Mouse (Mus musculus) heart, adult 2 months (tissue): Measurements from ENCODE around the gene Olig2. TPM values are rescaled to one million over a fixed set of nuclear protein-coding genes. Genes with fewer than 3 reads are reported as not detected.

Experiments
- DNase-seq, 2 experiments: peaks; one replicate each; pipeline ENCODE4 v3.0.0; 2021
- H3K27ac ChIP-seq: fragments of 200-600 bp; 2 replicates; pipeline ENCODE4 v1.8.1; 2022
- H3K27me3 ChIP-seq: fragments of 200-500 bp; 2 replicates; pipeline ENCODE4 v1.6.1; 2012; ENCODE audit warnings: mild to moderate bottlenecking, low read length, inconsistent platforms, mixed read lengths; ENCODE audit not compliant: control insufficient read depth, insufficient read depth
- H3K36me3 ChIP-seq: fragments of 200-500 bp; 2 replicates; pipeline ENCODE4 v1.6.1; 2012; ENCODE audit warnings: low read length, inconsistent platforms; ENCODE audit not compliant: control insufficient read depth, insufficient read depth
- H3K4me1 ChIP-seq: fragments of 200-500 bp; 2 replicates; pipeline ENCODE4 v1.6.1; 2011; ENCODE audit warnings: low read length; ENCODE audit not compliant: control insufficient read depth, insufficient read depth
- H3K4me3 ChIP-seq: fragments of 200-600 bp; 2 replicates; pipeline ENCODE4 v1.8.1; 2022
- H3K79me2 ChIP-seq: fragments of 200-500 bp; replicated peaks from 2 replicates; pipeline ENCODE4 v1.6.1; 2012; ENCODE audit warnings: mild to moderate bottlenecking, inconsistent platforms, low read length, moderate library complexity, mixed read lengths; ENCODE audit not compliant: control insufficient read depth, insufficient read depth
- H3K9ac ChIP-seq: fragments of 200-500 bp; 2 replicates; pipeline ENCODE4 v1.6.1; 2012; ENCODE audit warnings: low read depth, mild to moderate bottlenecking, control low read depth, inconsistent platforms, low read length, mixed read lengths
- CTCF ChIP-seq: fragments of 200-600 bp; IDR thresholded peaks from 2 replicates; pipeline ENCODE4 v1.8.1; 2022; ENCODE audit warnings: antibody characterized with exemption, mild to moderate bottlenecking, moderate library complexity
- EP300 ChIP-seq: fragments of 200-500 bp; IDR thresholded peaks from 2 replicates; pipeline ENCODE4 v1.6.1; 2011; ENCODE audit warnings: low read depth, low read length, control low read depth; ENCODE audit not compliant: insufficient read depth
- POLR2A ChIP-seq: fragments of 200-500 bp; IDR thresholded peaks from 2 replicates; pipeline ENCODE4 v1.6.1; 2011; ENCODE audit warnings: mild to moderate bottlenecking, low read depth, low read length, control low read depth; ENCODE audit not compliant: insufficient read depth
- WGBS: fragments of 180-500 bp; shearing (Covaris S2); methylation state at CpG from one replicate; pipeline ENCODE4 v1.1.7; 2018; 5-methylcytosine and 5-hydroxymethylcytosine counted together
- intact Hi-C: fragments of 180-260 bp; cut with DNase I; formaldehyde crosslinking; loops from one replicate; pipeline ENCODE4 v1.15.1; 2025
- long read RNA-seq: library from polyadenylated mRNA; stranded (forward); transcript quantifications from one replicate; pipeline ENCODE4 v2.0.0, GENCODE M21; 2021
- polyA plus RNA-seq: library from polyadenylated mRNA; depleted of rRNA; stranded (reverse); fragments of >200 nt; gene quantifications from 2 replicates; pipeline ENCODE4 v1.2.3, GENCODE M21; 2012; rRNA removed
- total RNA-seq, 2 experiments: library from RNA; stranded (reverse); gene quantifications; 2 replicates each; pipeline ENCODE4 v1.2.3; 2021

Gene Olig2
- total RNA-seq (not detected), polyA plus RNA-seq (not detected in 2 replicates)
- long read RNA-seq: 0 reads

DNA sequence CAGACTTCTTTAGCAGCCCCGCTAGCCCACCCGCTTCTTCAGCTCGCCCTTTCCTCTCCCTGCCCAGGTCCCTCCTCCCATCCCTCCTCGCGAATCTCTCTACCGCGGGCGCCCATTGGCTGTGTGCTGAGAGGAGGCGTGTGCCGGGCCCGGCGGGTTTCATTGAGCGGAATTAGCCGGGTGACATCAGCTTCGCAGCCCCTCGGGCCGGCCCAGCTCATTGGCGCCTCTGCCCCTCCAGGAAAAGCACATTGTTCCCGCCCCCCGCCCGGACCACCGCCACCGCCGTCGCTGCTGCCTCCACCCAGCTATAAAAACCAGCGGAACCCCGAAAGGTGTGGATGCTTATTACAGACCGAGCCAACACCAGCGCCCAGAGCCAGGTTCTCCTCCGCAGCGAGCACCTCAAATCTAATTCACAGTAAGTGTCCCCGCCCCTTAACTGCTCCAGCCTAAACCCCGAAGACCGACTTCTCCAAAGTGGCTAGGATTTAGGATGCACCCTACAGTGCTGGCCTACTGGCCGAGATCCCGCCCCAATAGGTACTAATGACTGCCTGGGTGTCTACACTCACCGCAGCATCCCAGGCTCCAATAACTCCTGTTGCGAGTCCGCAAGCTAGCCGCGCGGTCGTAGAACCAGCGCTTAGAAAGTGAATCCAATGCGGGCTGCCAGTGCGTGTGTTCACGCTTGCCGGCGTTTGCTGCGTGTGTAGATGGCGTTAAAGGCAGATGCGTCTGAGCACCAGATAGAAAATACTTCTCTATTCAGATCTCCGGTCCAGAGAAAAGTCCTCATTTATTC, at the start of gene Olig2:
TSS of gene Olig2 (plus strand) at position 225 of the 805 bp plus-strand sequence.
- no peaks in the 10 kb centered on the region for H3K36me3 ChIP-seq
- 2% methylated on average over 53 of the region's 53 CpGs for WGBS
- H3K79me2 ChIP-seq: no peaks in the 10 kb centered on the region
- no peak within 1 kb of the TSS for H3K27ac ChIP-seq
- intact Hi-C loops: no loop called here
- no peak for TF ChIP-seq CTCF
- no peak for TF ChIP-seq POLR2A
- TF ChIP-seq EP300: no peak
- no peak within 1 kb of the TSS for H3K4me3 ChIP-seq
- DNase-seq: no peak
- no peaks in the 10 kb centered on the region for H3K4me1 ChIP-seq
- H3K9ac ChIP-seq: no peak within 1 kb of the TSS
- peaks cover 53% of the 10 kb centered on the region for H3K27me3 ChIP-seq

DNA sequence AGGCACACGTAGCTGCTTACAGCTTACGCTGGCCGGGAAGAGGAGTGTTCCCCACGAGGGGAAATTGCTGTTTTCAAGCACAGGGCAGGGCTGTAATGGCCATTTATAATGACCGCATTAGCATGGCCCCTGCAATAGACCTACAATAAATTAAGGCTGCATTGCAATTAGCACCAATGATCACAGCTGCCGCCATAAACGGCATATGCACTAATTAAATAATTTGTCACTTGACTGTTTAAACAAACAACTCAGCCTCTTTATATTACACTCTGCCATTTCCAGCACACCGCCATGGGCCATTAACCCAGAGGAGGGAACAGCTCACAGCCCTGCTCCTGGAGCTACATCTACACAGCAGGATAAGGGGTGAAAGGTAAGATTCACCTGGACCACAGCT, 49.4 kb upstream of the Olig2 start:
- intact Hi-C loops: no loop called here
- Histone ChIP-seq H3K27ac (no peak overlapping the region), H3K27me3 (no peaks in the 10 kb centered on the region), H3K79me2 (no peaks in the 10 kb centered on the region), H3K36me3 (no peaks in the 10 kb centered on the region), H3K9ac (no peak overlapping the region), H3K4me3 (no peak overlapping the region), H3K4me1 (no peaks in the 10 kb centered on the region)
- TF ChIP-seq CTCF (no peak), POLR2A (no peak), EP300 (no peak)
- 87% methylated on average over 8 of the region's 8 CpGs for WGBS
- DNase-seq: no peak

DNA sequence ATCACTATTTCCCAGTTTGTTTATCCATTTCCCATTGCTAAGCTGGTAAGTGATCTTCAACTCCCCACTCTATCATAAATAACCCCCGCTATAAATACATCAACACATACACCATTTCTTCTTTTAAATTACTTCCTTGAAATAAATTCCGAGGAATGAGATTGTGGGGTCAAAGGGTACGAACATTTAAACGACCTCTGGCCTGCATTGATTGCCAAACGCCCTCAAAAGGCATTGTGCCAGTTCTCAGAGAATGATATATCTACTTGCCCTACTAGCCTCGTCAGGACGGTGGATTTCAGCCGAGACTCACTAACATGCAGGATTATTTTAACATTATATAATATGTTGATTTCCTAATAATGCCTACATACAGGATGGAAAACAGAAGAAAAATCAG, 38.2 kb upstream of the Olig2 start:
- 61% methylated on average over 8 of the region's 8 CpGs for WGBS

DNA sequence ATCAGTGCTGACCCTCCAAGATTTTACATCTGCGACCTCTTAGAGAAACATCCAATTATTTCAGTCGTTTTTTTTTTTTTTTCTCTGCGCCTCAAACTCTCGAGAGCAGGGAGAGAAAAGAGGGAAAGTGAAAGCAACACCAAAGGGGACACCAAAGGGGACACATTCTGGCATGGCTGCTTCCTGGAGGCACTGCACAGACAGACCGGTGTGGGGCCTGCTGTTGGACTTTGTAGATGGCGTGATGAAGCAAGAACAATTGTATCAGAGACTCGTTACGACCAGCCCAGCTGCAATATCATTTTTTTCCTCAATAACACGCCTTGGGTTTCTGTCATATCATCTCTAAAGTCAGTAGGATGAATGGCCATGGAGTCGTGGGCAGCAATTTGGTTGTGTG, 37.6 kb upstream of the Olig2 start:
- intact Hi-C loops: no loop called here
- no peaks in the 10 kb centered on the region for H3K27me3 ChIP-seq
- H3K27ac ChIP-seq: no peak overlapping the region
- H3K4me3 ChIP-seq: no peak overlapping the region
- H3K36me3 ChIP-seq: no peaks in the 10 kb centered on the region
- no peak for DNase-seq
- TF ChIP-seq POLR2A (no peak), CTCF (no peak), EP300 (no peak)
- no peak overlapping the region for H3K9ac ChIP-seq
- WGBS: 72% methylated on average over 10 of the region's 10 CpGs
- no peaks in the 10 kb centered on the region for H3K4me1 ChIP-seq
- no peaks in the 10 kb centered on the region for H3K79me2 ChIP-seq

More for the DNA sequence above, 38.2 kb upstream of the Olig2 start:
- DNase-seq: no peak
- Histone ChIP-seq H3K36me3 (no peaks in the 10 kb centered on the region), H3K4me3 (no peak overlapping the region), H3K4me1 (no peaks in the 10 kb centered on the region), H3K27ac (no peak overlapping the region), H3K27me3 (no peaks in the 10 kb centered on the region), H3K9ac (no peak overlapping the region), H3K79me2 (no peaks in the 10 kb centered on the region)
- intact Hi-C loops: no loop called here
- TF ChIP-seq POLR2A: no peak
- TF ChIP-seq EP300: no peak
- no peak for TF ChIP-seq CTCF

DNA sequence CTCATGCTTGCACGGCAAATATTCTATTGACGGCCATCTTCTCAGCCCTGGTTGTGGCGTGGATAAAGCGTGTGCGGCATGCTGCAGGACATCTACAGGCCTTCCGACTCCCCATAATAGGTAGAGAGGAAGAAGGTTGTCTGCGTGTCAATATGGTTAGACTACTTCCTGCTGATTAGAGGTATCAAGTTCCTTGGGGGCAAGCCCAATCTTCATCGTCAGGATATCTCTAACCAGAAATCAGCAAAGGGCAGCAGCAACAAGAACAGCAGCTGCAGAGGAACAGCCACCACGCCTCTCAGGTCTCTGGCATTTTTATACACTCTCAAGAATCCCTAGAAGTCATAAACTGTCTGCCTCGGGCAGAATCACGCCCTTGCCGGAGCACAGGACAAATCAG, 37.0 kb upstream of the Olig2 start:
- no peak for DNase-seq
- no peaks in the 10 kb centered on the region for H3K36me3 ChIP-seq
- H3K27me3 ChIP-seq: no peaks in the 10 kb centered on the region
- 80% methylated on average over 12 of the region's 12 CpGs for WGBS
- H3K4me1 ChIP-seq: no peaks in the 10 kb centered on the region
- no peaks in the 10 kb centered on the region for H3K79me2 ChIP-seq
- no peak overlapping the region for H3K4me3 ChIP-seq
- TF ChIP-seq CTCF (no peak), POLR2A (no peak), EP300 (no peak)
- H3K27ac ChIP-seq: no peak overlapping the region
- intact Hi-C loops: no loop called here
- no peak overlapping the region for H3K9ac ChIP-seq

DNA sequence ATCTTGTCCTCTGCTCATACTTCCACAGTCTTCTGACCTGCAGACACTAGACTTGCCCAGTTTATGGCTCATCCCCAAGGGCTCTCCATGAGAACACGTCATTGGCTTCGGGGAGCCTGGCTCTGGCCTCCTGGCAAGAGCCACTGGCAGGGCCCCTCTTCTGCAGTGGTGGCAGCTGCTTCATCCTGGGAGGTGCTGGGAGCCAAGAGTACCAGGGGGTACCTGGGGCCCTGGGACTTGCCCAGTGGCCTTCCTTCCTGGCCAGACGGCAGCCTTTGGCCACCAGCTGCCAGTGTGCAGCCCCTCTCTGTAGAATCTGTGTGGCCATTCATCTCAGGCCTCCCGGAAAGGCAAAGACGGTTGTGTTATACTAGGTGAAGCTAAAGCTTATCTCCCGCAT, 34.0 kb upstream of the Olig2 start:
- H3K36me3 ChIP-seq: no peaks in the 10 kb centered on the region
- intact Hi-C loops: no loop called here
- WGBS: 71% methylated on average over 6 of the region's 6 CpGs

More for the DNA sequence above, 34.0 kb upstream of the Olig2 start:
- Histone ChIP-seq H3K27ac (no peak overlapping the region), H3K79me2 (no peaks in the 10 kb centered on the region), H3K9ac (no peak overlapping the region), H3K4me3 (no peak overlapping the region), H3K27me3 (no peaks in the 10 kb centered on the region), H3K4me1 (no peaks in the 10 kb centered on the region)
- TF ChIP-seq EP300 (no peak), POLR2A (no peak), CTCF (no peak)
- no peak for DNase-seq
